In the genomic region with DNA sequence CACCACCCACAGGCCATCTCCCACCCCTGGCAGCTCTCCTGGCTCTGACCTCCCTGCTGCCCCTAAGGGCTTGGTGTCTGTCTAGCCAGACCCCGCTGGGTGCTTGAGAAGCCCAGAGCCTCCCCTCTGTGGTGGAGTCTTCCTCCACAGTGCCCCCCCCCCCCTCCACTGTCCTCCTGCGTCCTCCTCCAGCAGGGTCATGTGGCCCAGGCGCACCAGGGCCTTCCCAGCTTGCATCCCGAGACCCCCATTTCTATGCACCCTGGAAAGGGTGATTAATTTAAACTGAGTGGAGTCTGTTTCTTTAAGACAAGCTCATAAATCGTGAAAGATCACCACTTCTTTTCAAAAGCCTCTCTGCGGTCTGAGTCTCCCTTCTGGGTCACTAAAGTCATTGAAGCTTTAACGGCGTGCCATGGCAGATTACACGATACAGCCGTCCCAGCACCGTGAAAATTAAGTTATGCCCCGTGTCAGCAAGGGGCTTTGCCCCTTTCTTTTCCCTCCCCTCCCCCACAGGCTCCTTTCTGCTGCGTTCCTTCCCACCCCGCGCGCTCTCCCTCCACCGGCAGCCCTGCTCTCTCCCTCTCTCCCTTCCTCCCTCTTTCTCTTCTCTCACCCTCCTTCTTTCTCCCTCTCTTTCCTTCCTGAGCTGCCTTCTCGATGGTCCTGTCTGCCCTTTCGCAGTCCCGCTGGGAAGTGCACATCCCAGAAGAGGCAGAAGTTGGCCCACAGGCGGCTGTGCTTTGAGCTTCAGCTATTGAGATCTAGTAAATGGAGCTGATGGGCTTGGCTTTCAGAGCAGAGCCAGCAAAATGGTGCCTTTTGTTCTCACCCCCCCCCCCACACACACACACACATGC, we compare ENCODE assay signal across 9 mouse cellular contexts. TPM values are rescaled to one million over a fixed set of nuclear protein-coding genes. Genes with fewer than 3 reads are reported as not detected.
DNase-seq lines count a peak whose midpoint lies in the region; ATAC-seq lines count a peak whose summit lies in the region.
"Had no signal": no experiment of that assay in that cellular context is flagged by ENCODE, and none has a peak within 500 bp of the region (broad histone marks: within the 10 kb centered on the region; RNA-seq: fewer than 3 reads in every experiment).

No protein-coding gene starts in this region.

- peak overlapping the region; percentile 58 for H3K4me2 ChIP-seq in embryonic facial prominence, embryonic 13.5 days
- H3K4me2 ChIP-seq in intestine, embryonic 16.5 days (ENCODE audit: low read depth, low read length): peak overlapping the region; percentile 47
- peak overlapping the region; percentile 44 for H3K4me2 ChIP-seq in neural tube, embryonic 11.5 days (ENCODE audit: low read depth)

- H3K36me3 ChIP-seq in embryonic facial prominence, embryonic 13.5 days: no peaks in the 10 kb centered on the region
- no peaks in the 10 kb centered on the region for H3K36me3 ChIP-seq in intestine, embryonic 16.5 days (ENCODE audit: control insufficient read depth, insufficient read depth, low read length)
- H3K36me3 ChIP-seq in neural tube, embryonic 11.5 days (ENCODE audit: control insufficient read depth, insufficient read depth, low read length): no peaks in the 10 kb centered on the region; the same call in 1 of the 2 replicates

- peaks cover 4% of the 10 kb centered on the region; the same call in 1 of the 2 replicates for H3K9me3 ChIP-seq in embryonic facial prominence, embryonic 13.5 days
- no peaks in the 10 kb centered on the region for H3K9me3 ChIP-seq in intestine, embryonic 16.5 days (ENCODE audit: control insufficient read depth, low read length)
- H3K9me3 ChIP-seq in neural tube, embryonic 11.5 days (ENCODE audit: control insufficient read depth, low read length): peaks cover 6% of the 10 kb centered on the region; the same call in 1 of the 2 replicates

- H3K4me3 ChIP-seq in embryonic facial prominence, embryonic 13.5 days: peak overlapping the region; percentile 30
- peak overlapping the region; percentile 15; the same call in 1 of the 2 replicates for H3K4me3 ChIP-seq in intestine, embryonic 16.5 days (ENCODE audit: low read length)
- H3K4me3 ChIP-seq in neural tube, embryonic 11.5 days (ENCODE audit: low read depth, low read length): peak overlapping the region; percentile 19
- H3K4me3 ChIP-seq: erythroblast, embryonic 14.5 days had no signal

- H3K27ac ChIP-seq in embryonic facial prominence, embryonic 13.5 days: peak overlapping the region; percentile 92
- no peak overlapping the region for H3K27ac ChIP-seq in intestine, embryonic 16.5 days (ENCODE audit: low read length)
- H3K27ac ChIP-seq in neural tube, embryonic 11.5 days (ENCODE audit: low read depth, low read length): peak overlapping the region; percentile 84

- no peaks in the 10 kb centered on the region for H3K27me3 ChIP-seq in embryonic facial prominence, embryonic 13.5 days
- H3K27me3 ChIP-seq in intestine, embryonic 16.5 days (replicated peaks; ENCODE audit: control insufficient read depth, insufficient read depth, low read length): no peaks in the 10 kb centered on the region; the same call in 1 of the 2 replicates
- no peaks in the 10 kb centered on the region for H3K27me3 ChIP-seq in neural tube, embryonic 11.5 days (ENCODE audit: control insufficient read depth, insufficient read depth, low read length)

- DNase-seq in kidney, adult 18-20 months: peak; percentile 18
- DNase-seq in kidney, adult 11 months: no peak
- DNase-seq in neural tube, embryonic 11.5 days (ENCODE audit: low spot score): peak; percentile 86
- DNase-seq in cerebellum, adult 11 months: no peak
- DNase-seq in cerebellum, adult 9-10 months: no peak
- DNase-seq in cerebellum, adult 9-11 months: no peak

- peaks cover 27% of the 10 kb centered on the region for H3K4me1 ChIP-seq in embryonic facial prominence, embryonic 13.5 days
- H3K4me1 ChIP-seq in intestine, embryonic 16.5 days (ENCODE audit: control insufficient read depth, insufficient read depth, low read length): no peaks in the 10 kb centered on the region
- H3K4me1 ChIP-seq in neural tube, embryonic 11.5 days (ENCODE audit: control insufficient read depth, insufficient read depth, low read length): peaks cover 18% of the 10 kb centered on the region

- ATAC-seq in embryonic facial prominence, embryonic 13.5 days (ENCODE audit: insufficient number of reproducible peaks, insufficient read depth, low FRiP score, low TSS enrichment, low read depth): peak; percentile 49
- ATAC-seq in intestine, embryonic 16.5 days: peak; percentile 18; the same call in 1 of the 2 replicates
- peak; percentile 89 for ATAC-seq in neural tube, embryonic 11.5 days (ENCODE audit: insufficient read depth, low FRiP score, low TSS enrichment)

- peak overlapping the region; percentile 70 for H3K9ac ChIP-seq in embryonic facial prominence, embryonic 13.5 days
- peak overlapping the region; percentile 39; the same call in 1 of the 2 replicates for H3K9ac ChIP-seq in intestine, embryonic 16.5 days (ENCODE audit: low read depth, low read length)
- peak overlapping the region; percentile 46; the same call in 1 of the 2 replicates for H3K9ac ChIP-seq in neural tube, embryonic 11.5 days (ENCODE audit: low read length)

- WGBS in embryonic facial prominence, embryonic 13.5 days: 1% methylated on average over 21 of the region's 21 CpGs
- WGBS in intestine, embryonic 16.5 days: 10% methylated on average over 21 of the region's 21 CpGs
- 1% methylated on average over 21 of the region's 21 CpGs for WGBS in neural tube, embryonic 11.5 days

RNA-seq across cellular contexts. Expression of a gene that starts 29.9 kb away (rescaled TPM):
- 188 and 209 TPM in 2 replicates for polyA plus RNA-seq in embryonic facial prominence, embryonic 13.5 days (2015; fragmentation: Nextera tagmentation; extraction: Ambion mirVana)
- 22.0 and 31.9 TPM in 2 replicates for polyA plus RNA-seq in intestine, embryonic 16.5 days (2015; fragmentation: Nextera tagmentation; extraction: Ambion mirVana)
- 168 and 192 TPM in 2 replicates for polyA plus RNA-seq in neural tube, embryonic 11.5 days (2014; fragmentation: Nextera tagmentation; extraction: Ambion mirVana)
- polyA plus RNA-seq: erythroblast, embryonic 14.5 days had no signal

Comparison
In these comparisons a context has a peak if more than half of its experiments do, and no peak if none do; other contexts are left out.
1. DNase-seq: peak in kidney, adult 18-20 months (single experiment) and neural tube, embryonic 11.5 days (single experiment); none in kidney, adult 11 months (single experiment), cerebellum, adult 11 months (single experiment), cerebellum, adult 9-10 months (single experiment) and cerebellum, adult 9-11 months (single experiment).
2. ATAC-seq: peak in every context shown above with its lines; median percentile 89 in neural tube, embryonic 11.5 days; 49 in embryonic facial prominence, embryonic 13.5 days; 18 in intestine, embryonic 16.5 days.
3. Peak in every context shown above with its lines, with median percentiles within 50 percentile points of each other: H3K4me2 ChIP-seq, H3K4me3 ChIP-seq and H3K9ac ChIP-seq.